Mouse (Mus musculus) embryonic fibroblast, embryonic 13.5 days (primary cell): ENCODE data around the gene Rpsa.

Experiments used
- CTCF ChIP-seq: IDR thresholded peaks from 2 replicates; pipeline ENCODE4 v1.5.1; 2011; ENCODE audit warnings: mild to moderate bottlenecking, control low read depth, low read length, moderate library complexity, borderline replicate concordance; ENCODE audit not compliant: insufficient read depth
- POLR2A ChIP-seq: IDR thresholded peaks from 2 replicates; pipeline ENCODE4 v1.6.1; 2011; ENCODE audit warnings: low read depth, mild to moderate bottlenecking, control low read depth, low read length, moderate library complexity

DNA sequence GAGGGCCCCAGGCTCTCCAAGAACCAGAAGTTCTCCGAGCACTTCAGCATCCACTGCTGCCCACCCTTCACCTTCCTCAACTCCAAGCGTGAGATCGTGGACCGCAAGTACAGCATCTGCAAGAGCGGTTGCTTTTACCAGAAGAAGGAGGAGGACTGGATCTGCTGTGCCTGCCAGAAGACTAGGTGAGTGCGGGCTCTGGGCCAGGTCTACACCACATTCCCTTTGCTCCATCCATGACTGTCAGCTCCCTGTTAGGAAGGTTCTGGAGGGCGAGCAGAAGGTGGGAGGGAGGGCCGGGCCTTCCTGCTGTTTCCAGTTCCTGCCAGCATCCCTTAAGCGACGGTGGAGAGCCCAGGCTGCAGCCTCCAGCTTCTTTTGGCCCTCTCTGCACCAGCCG is 40.3 kb downstream of the Rpsa start:
- no peak for TF ChIP-seq CTCF
- no peak for TF ChIP-seq POLR2A
